Mouse (Mus musculus) embryonic fibroblast, embryonic 13.5 days (primary cell): ENCODE data around the gene Agap3.

Experiments
- CTCF ChIP-seq: IDR thresholded peaks from 2 replicates; pipeline ENCODE4 v1.5.1; 2011; ENCODE audit warnings: mild to moderate bottlenecking, control low read depth, low read length, moderate library complexity, borderline replicate concordance; ENCODE audit not compliant: insufficient read depth
- POLR2A ChIP-seq: IDR thresholded peaks from 2 replicates; pipeline ENCODE4 v1.6.1; 2011; ENCODE audit warnings: low read depth, mild to moderate bottlenecking, control low read depth, low read length, moderate library complexity

GRCm38 (mm10) chr5:24404594-24405360, 47.2 kb upstream of the Agap3 start:
- no peak for TF ChIP-seq CTCF
- TF ChIP-seq POLR2A, result no peak
